Mouse (Mus musculus) midbrain, embryonic 14.5 days (tissue): ENCODE measurements around the gene Pars2. TPM values are rescaled to one million over a fixed set of nuclear protein-coding genes. Genes with fewer than 3 reads are reported as not detected.

ENCODE experiments used
- ATAC-seq: fragments of 200-750 bp; cut with Nextera tagmentation; 2 replicates; pipeline ENCODE4 v1.8.0; 2017; ENCODE audit warnings: moderate number of reproducible peaks, moderate library complexity; ENCODE audit not compliant: low FRiP score, low TSS enrichment
- DNase-seq: peaks from one replicate; pipeline ENCODE4 v3.0.0-alpha.2; 2015
- H3K27ac ChIP-seq: fragments of 300-500 bp; sonication (generic); replicated peaks from 2 replicates; pipeline ENCODE4 v1.5.1; 2014; ENCODE audit warnings: mild to moderate bottlenecking, low read depth, low read length, moderate library complexity
- H3K27me3 ChIP-seq: fragments of 300-500 bp; sonication (generic); 2 replicates; pipeline ENCODE4 v1.6.1; 2014; ENCODE audit warnings: low read length, control low read depth, mixed read lengths; ENCODE audit not compliant: control insufficient read depth, insufficient read depth
- H3K36me3 ChIP-seq: fragments of 300-500 bp; sonication (generic); 2 replicates; pipeline ENCODE4 v1.6.1; 2014; ENCODE audit warnings: low read length, control low read depth; ENCODE audit not compliant: control insufficient read depth, insufficient read depth
- H3K4me1 ChIP-seq: fragments of 300-500 bp; sonication (generic); 2 replicates; pipeline ENCODE4 v1.6.1; 2014; ENCODE audit warnings: mild to moderate bottlenecking, antibody characterized with exemption, low read length, control low read depth; ENCODE audit not compliant: control insufficient read depth, insufficient read depth
- H3K4me2 ChIP-seq: fragments of 300-500 bp; sonication (generic); 2 replicates; pipeline ENCODE4 v1.6.1; 2014; ENCODE audit warnings: mild to moderate bottlenecking, low read length, moderate library complexity
- H3K4me3 ChIP-seq: fragments of 300-500 bp; sonication (generic); replicated peaks from 2 replicates; pipeline ENCODE4 v1.5.1; 2014; ENCODE audit warnings: low read depth, low read length
- H3K9ac ChIP-seq: fragments of 300-500 bp; sonication (generic); replicated peaks from 2 replicates; pipeline ENCODE4 v1.6.1; 2014; ENCODE audit warnings: mild to moderate bottlenecking, low read length, moderate library complexity
- H3K9me3 ChIP-seq: fragments of 300-500 bp; sonication (generic); 2 replicates; pipeline ENCODE4 v1.6.1; 2016; ENCODE audit warnings: low read length, control low read depth, mixed read lengths; ENCODE audit not compliant: control insufficient read depth
- WGBS: fragments of 180-500 bp; shearing (Covaris S2); extraction: QIAGEN DNeasy Blood & Tissue Kit; methylation state at CpG from one replicate; pipeline ENCODE4 v1.1.7; 2014; 5-methylcytosine and 5-hydroxymethylcytosine counted together
- polyA plus RNA-seq: library from polyadenylated mRNA; unstranded; fragments of >200 nt; fragmentation: Nextera tagmentation; extraction: Ambion mirVana; gene quantifications from 2 replicates; pipeline ENCODE4 v1.2.1, GENCODE M21; 2014

Gene Pars2
- 7.8 and 8.8 TPM in 2 replicates for polyA plus RNA-seq

DNA sequence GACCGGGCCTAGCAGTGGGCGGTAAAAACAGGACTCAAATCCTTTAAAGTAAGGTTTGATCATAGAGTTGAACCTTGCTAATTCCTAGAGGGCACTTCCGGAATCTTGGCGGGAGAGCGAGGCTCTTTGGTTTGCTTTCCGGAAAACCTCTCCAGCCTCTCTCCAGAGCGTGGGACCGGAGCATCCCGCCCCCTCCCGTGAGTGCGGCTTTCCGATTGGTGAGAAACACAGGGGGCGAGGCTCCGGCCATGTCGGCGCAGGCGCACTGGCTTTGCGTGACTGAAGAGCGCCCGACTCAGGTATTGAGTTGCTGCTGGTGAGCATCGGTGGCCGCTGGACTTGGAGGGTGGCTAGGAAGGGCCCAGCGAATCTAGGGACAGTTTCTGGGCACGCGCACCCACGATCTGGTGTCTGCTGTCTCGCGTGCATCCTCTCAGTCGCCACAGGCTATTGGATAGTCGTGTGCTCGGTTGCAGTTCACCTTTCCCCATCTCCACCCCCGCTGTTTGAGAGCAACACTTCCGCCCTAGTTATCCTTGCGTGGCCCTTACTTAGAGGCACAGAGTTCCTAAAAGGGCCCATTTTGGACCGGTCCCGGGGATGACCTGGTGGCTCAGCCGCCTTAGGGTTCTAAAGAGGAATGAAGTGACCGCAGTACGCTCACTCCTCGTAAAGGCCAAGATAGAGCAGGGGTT is at the start of gene Pars2:
Gene Pars2 (plus strand): TSS at position 237 of the 695 bp plus-strand sequence.
- H3K27me3 ChIP-seq = no peaks in the 10 kb centered on the region
- DNase-seq (peak; percentile 99), ATAC-seq (peak; percentile 98)
- peak within 1 kb of the TSS; percentile 63 for H3K27ac ChIP-seq
- H3K4me3 ChIP-seq = peak within 1 kb of the TSS; percentile 56
- H3K4me1 ChIP-seq = peaks cover 7% of the 10 kb centered on the region
- H3K4me2 ChIP-seq = peak within 1 kb of the TSS; percentile 96
- H3K9me3 ChIP-seq = no peaks in the 10 kb centered on the region
- peaks cover 19% of the 10 kb centered on the region for H3K36me3 ChIP-seq
- peak within 1 kb of the TSS; percentile 74 for H3K9ac ChIP-seq
- 3% methylated on average over 40 of the region's 40 CpGs for whole genome bisulfite sequencing

GRCm38 (mm10) chr4:106606639-106607554 is 44.0 kb upstream of the Pars2 start:
- ATAC-seq = peak; percentile 83; the same call in 1 of the 2 replicates
- Histone ChIP-seq H3K4me3 (0 out of 2 replicates have a peak overlapping the region, but pooled peaks have one; percentile 10), H3K4me2 (peak overlapping the region; percentile 45), H3K27ac (no peak overlapping the region), H3K9me3 (no peaks in the 10 kb centered on the region), H3K27me3 (no peaks in the 10 kb centered on the region), H3K36me3 (no peaks in the 10 kb centered on the region), H3K4me1 (no peaks in the 10 kb centered on the region), H3K9ac (0 out of 2 replicates have a peak overlapping the region, but pooled peaks have one; percentile 12)
- WGBS = 39% methylated on average over 18 of the region's 18 CpGs
- DNase-seq = peak; percentile 71

GRCm38 (mm10) chr4:106607905-106608304 is 43.0 kb upstream of the Pars2 start:
- WGBS = 92% methylated on average over 1 of the region's 1 CpGs
- H3K27me3 ChIP-seq = no peaks in the 10 kb centered on the region
- no peak overlapping the region for H3K27ac ChIP-seq
- no peak overlapping the region for H3K9ac ChIP-seq
- no peak overlapping the region for H3K4me2 ChIP-seq
- no peak for ATAC-seq
- DNase-seq = no peak
- no peaks in the 10 kb centered on the region for H3K9me3 ChIP-seq
- H3K4me3 ChIP-seq = no peak overlapping the region
- H3K36me3 ChIP-seq = no peaks in the 10 kb centered on the region
- H3K4me1 ChIP-seq = no peaks in the 10 kb centered on the region

DNA sequence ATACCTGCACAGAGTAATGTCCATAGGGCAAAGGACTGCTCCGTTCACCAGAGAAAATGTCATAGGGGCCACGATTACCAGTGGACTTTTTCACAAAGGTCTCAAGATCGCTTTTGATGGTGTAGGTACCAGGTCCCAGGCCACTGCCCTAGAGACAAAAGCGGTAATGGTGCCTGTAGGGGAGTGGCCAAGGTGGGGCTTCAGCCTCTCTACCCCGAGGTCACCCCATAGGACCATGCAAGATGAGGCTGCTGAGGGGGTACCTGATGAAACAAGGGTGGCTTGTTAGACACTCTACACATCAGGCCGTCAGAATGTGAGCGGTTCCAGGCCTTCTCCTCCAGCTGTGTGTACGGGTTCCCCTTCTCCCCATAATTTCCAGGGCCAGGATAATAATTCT is 37.8 kb upstream of the Pars2 start:
- Histone ChIP-seq H3K9ac (no peak overlapping the region), H3K36me3 (no peaks in the 10 kb centered on the region), H3K9me3 (no peaks in the 10 kb centered on the region), H3K4me1 (peaks cover 6% of the 10 kb centered on the region; the same call in 1 of the 2 replicates), H3K4me2 (no peak overlapping the region), H3K27ac (no peak overlapping the region), H3K27me3 (peaks cover 5% of the 10 kb centered on the region; the same call in 1 of the 2 replicates), H3K4me3 (no peak overlapping the region)
- 77% methylated on average over 8 of the region's 8 CpGs for WGBS
- ATAC-seq (no peak), DNase-seq (no peak)

DNA sequence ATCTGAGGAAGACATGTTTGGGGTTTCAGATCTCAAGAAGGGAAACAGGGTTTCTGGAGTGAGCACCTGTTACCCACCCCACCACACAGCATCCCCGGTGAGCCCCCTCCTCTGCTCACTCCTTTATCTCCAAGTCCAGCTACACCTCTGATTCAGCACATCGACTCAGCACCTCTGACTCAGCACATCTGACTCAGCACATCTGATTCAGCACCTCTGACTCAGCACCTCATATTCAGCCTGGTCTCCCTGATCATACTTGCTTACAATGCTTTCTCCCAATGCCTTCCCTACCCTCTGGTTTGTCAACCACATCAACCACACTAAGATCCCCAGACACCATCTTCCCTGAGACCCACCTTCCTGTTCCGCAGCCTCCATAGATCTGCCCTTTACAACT is 37.3 kb upstream of the Pars2 start:
- Histone ChIP-seq H3K4me2 (no peak overlapping the region), H3K4me1 (peaks cover 6% of the 10 kb centered on the region; the same call in 1 of the 2 replicates), H3K9me3 (no peaks in the 10 kb centered on the region), H3K27ac (no peak overlapping the region), H3K9ac (no peak overlapping the region), H3K4me3 (no peak overlapping the region), H3K36me3 (no peaks in the 10 kb centered on the region), H3K27me3 (peaks cover 5% of the 10 kb centered on the region; the same call in 1 of the 2 replicates)
- 80% methylated on average over 3 of the region's 3 CpGs for WGBS
- DNase-seq = no peak
- no peak for ATAC-seq

DNA sequence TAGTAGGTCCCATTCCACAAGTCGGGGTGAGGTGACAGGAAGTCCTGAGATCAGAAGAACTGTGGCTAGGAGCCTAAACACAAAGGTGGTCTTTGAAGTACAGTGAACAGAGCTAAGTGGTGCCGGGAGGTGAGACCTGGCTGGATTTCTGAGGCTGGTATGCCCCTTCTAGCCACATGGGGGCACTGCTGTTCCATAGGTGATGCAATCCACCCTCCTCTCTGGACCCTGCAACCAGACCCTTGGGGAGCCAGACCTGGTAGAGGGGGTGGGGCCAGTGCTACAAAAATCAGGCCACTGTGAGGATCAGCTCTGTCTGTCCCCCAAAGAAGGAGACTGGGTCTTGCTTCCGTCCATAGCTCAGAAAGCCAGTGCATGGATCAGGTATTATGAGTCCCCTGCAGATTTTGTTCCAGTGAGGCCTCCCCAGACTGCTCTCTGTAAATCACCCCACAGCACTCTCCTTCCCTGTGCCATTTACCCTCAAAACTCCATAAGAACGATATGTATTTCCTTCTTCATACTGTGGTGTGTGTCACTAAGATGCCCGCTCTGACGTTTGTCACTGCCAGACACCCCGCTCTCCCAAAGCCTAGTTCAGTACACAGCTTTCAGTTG is 36.6 kb upstream of the Pars2 start:
- ATAC-seq = peak; percentile 69; the same call in 1 of the 2 replicates
- H3K9me3 ChIP-seq = no peaks in the 10 kb centered on the region
- WGBS = 42% methylated on average over 7 of the region's 7 CpGs
- H3K36me3 ChIP-seq = no peaks in the 10 kb centered on the region
- DNase-seq = peak; percentile 90
- H3K4me1 ChIP-seq = peaks cover 6% of the 10 kb centered on the region; the same call in 1 of the 2 replicates
- no peak overlapping the region for H3K4me2 ChIP-seq
- no peak overlapping the region for H3K9ac ChIP-seq
- H3K27ac ChIP-seq = no peak overlapping the region
- H3K4me3 ChIP-seq = no peak overlapping the region
- peaks cover 5% of the 10 kb centered on the region; the same call in 1 of the 2 replicates for H3K27me3 ChIP-seq

DNA sequence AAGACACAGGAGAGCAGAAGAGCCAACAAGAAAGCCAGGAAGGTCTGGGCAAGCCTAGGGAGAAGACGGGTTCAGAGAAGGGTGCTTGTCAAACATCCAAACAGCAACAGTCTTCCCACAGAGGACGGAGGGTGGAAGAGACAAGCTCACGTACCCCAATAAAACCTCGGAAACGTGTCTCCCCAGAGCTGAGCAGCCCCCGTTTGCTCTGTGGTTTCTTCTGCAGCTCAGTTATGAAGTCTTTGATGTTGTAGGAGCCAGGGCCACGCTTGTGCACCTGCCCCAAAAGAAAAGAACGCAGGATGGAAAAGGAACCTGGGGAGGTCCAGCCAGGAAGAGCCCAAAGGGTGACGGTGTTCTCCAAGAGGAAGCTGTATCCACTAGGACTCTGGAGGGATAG is 36.0 kb upstream of the Pars2 start:
- no peak overlapping the region for H3K4me2 ChIP-seq
- H3K9ac ChIP-seq = no peak overlapping the region
- H3K27ac ChIP-seq = no peak overlapping the region
- H3K9me3 ChIP-seq = no peaks in the 10 kb centered on the region
- DNase-seq = no peak
- H3K27me3 ChIP-seq = peaks cover 5% of the 10 kb centered on the region; the same call in 1 of the 2 replicates
- H3K36me3 ChIP-seq = no peaks in the 10 kb centered on the region
- ATAC-seq = no peak
- H3K4me3 ChIP-seq = no peak overlapping the region
- 86% methylated on average over 9 of the region's 9 CpGs for WGBS
- H3K4me1 ChIP-seq = peaks cover 6% of the 10 kb centered on the region; the same call in 1 of the 2 replicates

- no peak for DNase-seq
- Histone ChIP-seq H3K4me1 (peaks cover 6% of the 10 kb centered on the region; the same call in 1 of the 2 replicates), H3K4me2 (no peak overlapping the region), H3K27me3 (peaks cover 5% of the 10 kb centered on the region; the same call in 1 of the 2 replicates), H3K36me3 (no peaks in the 10 kb centered on the region), H3K9me3 (no peaks in the 10 kb centered on the region), H3K27ac (no peak overlapping the region), H3K4me3 (no peak overlapping the region), H3K9ac (no peak overlapping the region)
- ATAC-seq = no peak
- WGBS = 82% methylated on average over 12 of the region's 12 CpGs
Observed at GRCm38 (mm10) chr4:106615637-106616036, 35.2 kb upstream of the Pars2 start.
